Mouse (Mus musculus): ENCODE data around the gene Gabpb1. TPM values are rescaled to one million over a fixed set of nuclear protein-coding genes. Genes with fewer than 3 reads are reported as not detected.

Gabpb1 gene
- total RNA-seq, 2 experiments from 2014 or later: 25.7 to 30.0 TPM

DNA sequence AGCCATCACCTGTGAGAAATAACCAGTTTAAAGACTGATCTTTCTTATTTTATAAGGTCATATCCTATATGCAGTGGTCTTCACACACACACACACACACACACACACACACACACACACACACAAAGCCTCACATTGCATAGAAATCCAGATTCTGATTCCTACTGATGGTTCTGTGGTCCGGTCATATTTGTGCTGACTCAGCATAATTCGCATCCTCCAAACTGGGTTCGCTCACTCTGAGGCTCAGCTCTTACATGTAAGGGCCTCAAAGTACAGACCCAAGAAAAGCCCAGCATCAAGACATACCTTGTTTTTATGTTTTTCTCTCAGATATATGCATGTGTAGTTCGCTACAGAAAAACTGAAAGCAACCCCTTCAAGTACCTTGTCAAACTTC lies 84.8 kb downstream of the Gabpb1 start:
- DNase-seq: no peak

DNA sequence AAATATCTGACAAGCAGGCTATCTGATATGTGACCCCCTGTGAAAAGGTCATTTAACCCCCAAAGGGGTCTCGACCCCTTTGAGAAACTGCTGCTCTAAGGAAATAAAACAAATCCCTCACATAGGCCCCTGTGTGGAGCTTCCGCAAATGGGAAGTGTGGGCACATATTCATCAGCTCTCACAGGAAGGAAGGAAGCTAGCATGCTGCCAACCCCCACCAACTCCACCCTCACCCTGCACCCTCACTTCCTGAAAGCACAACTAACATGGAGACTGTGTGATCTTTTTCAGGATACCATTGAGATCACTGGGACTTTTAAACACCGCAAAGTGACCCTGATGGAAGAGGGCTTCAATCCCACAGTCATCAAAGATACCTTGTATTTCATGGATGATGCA lies 88.7 kb downstream of the Gabpb1 start:
- no peak for DNase-seq

DNA sequence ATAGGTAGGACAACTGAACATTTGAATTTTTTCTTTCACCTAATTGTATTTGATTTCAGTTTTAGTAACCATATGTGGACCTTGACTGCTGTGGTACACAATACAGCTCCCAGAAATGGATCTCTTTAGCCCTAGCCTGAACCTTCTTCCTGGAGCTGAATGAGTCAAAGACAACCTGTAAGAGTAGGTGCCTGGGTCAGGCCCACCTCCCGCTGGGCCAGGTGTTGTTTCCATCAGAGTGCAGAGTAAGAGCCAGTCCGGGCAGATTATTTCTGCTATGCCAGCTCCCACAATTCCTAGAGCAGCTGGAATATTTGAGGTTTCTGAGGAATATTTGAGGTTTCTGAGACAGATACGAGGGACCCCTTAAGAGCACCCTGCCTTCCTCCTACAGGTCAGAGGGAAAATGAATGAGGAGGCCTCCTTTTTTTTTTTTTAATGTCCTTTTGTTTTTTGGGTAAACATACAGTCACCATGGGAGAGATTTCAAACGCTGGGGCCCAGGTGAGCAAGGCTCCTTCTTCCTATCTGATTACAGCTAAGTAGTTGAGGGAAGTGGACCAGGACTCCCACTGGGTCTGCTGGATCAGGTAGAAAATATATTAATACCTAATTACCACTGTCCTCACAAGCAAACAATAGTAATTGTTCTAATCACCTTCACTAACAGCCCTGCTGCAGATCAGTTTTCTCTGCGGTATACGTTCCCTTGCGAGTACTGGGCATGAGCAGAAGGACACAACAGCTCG lies 91.3 kb downstream of the Gabpb1 start:
- no peak for DNase-seq

DNA sequence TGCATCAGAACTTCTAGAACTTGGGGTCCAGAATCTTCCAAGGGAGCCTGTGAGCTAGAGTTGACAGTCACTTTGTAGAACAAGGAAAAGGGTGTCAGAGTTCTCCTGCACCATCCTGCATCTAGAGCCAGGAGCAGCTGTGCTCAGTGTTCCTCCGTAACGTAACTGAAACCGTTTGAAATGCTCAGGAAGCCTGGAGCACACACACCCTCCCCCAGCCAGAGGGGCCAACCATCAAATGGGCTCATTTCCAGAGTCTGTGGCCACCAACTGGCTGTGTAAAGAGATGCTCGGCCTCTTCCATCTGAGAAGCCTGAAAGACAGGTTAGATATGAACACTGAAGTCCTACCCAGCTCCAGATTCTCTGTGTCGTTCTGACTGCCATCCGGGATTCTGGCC lies 92.2 kb downstream of the Gabpb1 start:
- DNase-seq: no peak

DNA sequence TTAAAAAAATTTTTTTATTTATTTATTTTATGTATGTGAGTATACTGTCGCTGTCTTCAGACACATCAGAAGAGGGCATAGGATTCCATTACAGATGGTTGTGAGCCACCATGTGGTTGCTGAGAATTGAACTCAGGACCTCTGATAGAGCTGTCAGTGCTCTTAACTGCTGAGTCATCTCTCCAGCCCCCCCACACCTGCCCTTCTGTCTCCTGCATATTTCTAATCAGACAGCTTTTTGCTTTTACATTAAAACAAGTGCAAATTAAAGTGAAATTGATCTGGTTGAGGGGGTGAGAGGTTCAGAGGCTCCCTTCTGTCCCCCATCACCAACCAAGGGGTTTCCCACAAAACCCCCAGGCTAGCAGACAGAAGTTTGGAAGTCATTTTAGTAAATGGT lies 96.9 kb downstream of the Gabpb1 start:
- DNase-seq: no peak

Other genes with a start within 250 kb of the Gabpb1 start
- under 1 TPM; 0.29 to 0.36 TPM for gene Atp8b4, start 175.7 kb downstream of the Gabpb1 start, total RNA-seq (2021)
- not detected for gene Slc27a2, start 123.9 kb downstream of the Gabpb1 start, total RNA-seq (2021)
- gene Hdc, start 57.0 kb downstream of the Gabpb1 start, total RNA-seq (2021): 1 to 10 TPM; 1.9 to 2.4 TPM
- 10 to 100 TPM; 28.8 to 30.3 TPM for gene Usp8, start 31.0 kb upstream of the Gabpb1 start, total RNA-seq (2021)
- gene Usp50, start 107.1 kb upstream of the Gabpb1 start, total RNA-seq (2021): not detected
- gene Trpm7, start 199.9 kb upstream of the Gabpb1 start, total RNA-seq (2021): 10 to 100 TPM; 56.5 to 62.5 TPM

Measured in heart, postnatal 4 days (tissue).